Mouse (Mus musculus) forebrain, postnatal 0 days (tissue): ENCODE measurements around the gene Gna14. TPM values are rescaled to one million over a fixed set of nuclear protein-coding genes. Genes with fewer than 3 reads are reported as not detected.

Experiments
- ATAC-seq: fragments of 200-750 bp; cut with Nextera tagmentation; 2 replicates; pipeline ENCODE4 v1.8.0; 2017; ENCODE audit warnings: mild to moderate bottlenecking, moderate library complexity
- DNase-seq: peaks from one replicate; pipeline ENCODE4 v3.0.0-alpha.2; 2015
- H3K27ac ChIP-seq: fragments of 300-500 bp; sonication (generic); 2 replicates; pipeline ENCODE4 v1.5.1; 2014; ENCODE audit warnings: low read depth, mild to moderate bottlenecking, antibody characterized with exemption, low read length, moderate library complexity, mixed read lengths
- H3K27me3 ChIP-seq: fragments of 300-500 bp; sonication (generic); 2 replicates; pipeline ENCODE4 v1.6.1; 2014; ENCODE audit warnings: mild to moderate bottlenecking, low read length, mixed read lengths; ENCODE audit not compliant: insufficient read depth
- H3K36me3 ChIP-seq: fragments of 300-500 bp; sonication (generic); 2 replicates; pipeline ENCODE4 v1.6.1; 2014; ENCODE audit warnings: mild to moderate bottlenecking, moderate library complexity; ENCODE audit not compliant: insufficient read depth
- H3K4me1 ChIP-seq: fragments of 300-500 bp; sonication (generic); 2 replicates; pipeline ENCODE4 v1.6.1; 2014; ENCODE audit warnings: antibody characterized with exemption; ENCODE audit not compliant: insufficient read depth
- H3K4me2 ChIP-seq: fragments of 300-500 bp; sonication (generic); 2 replicates; pipeline ENCODE4 v1.6.1; 2014; ENCODE audit warnings: low read depth, mild to moderate bottlenecking, moderate library complexity
- H3K4me3 ChIP-seq: fragments of 300-500 bp; sonication (generic); 2 replicates; pipeline ENCODE4 v1.5.1; 2014; ENCODE audit warnings: low read depth, low read length, mixed read lengths
- H3K9ac ChIP-seq: fragments of 300-500 bp; sonication (generic); 2 replicates; pipeline ENCODE4 v1.6.1; 2014; ENCODE audit warnings: mild to moderate bottlenecking
- H3K9me3 ChIP-seq: fragments of 300-500 bp; sonication (generic); 2 replicates; pipeline ENCODE4 v1.6.1; 2016; ENCODE audit warnings: low read length
- CTCF ChIP-seq: sonication (generic); IDR thresholded peaks from 2 replicates; pipeline ENCODE4 v1.5.1; 2016; ENCODE audit warnings: antibody characterized with exemption, control low read depth, low read depth
- WGBS: fragments of 180-500 bp; shearing (Covaris S2); extraction: QIAGEN DNeasy Blood & Tissue Kit; methylation state at CpG from one replicate; pipeline ENCODE4 v1.1.7; 2014; 5-methylcytosine and 5-hydroxymethylcytosine counted together
- polyA plus RNA-seq: library from polyadenylated mRNA; unstranded; fragments of >200 nt; fragmentation: Nextera tagmentation; extraction: Ambion mirVana; gene quantifications from 2 replicates; pipeline ENCODE4 v1.2.1, GENCODE M21; 2015
- total RNA-seq: library from RNA; depleted of rRNA; stranded (reverse); fragments of >200 nt; gene quantifications from 2 replicates; pipeline ENCODE4 v1.2.3, GENCODE M21; 2014

Gene Gna14
- total and polyA plus RNA-seq, 2 experiments from 2014 or later, result 0.56 to 0.62 TPM

- no peaks in the 10 kb centered on the region for H3K36me3 ChIP-seq
- WGBS, result 63% methylated on average over 4 of the region's 4 CpGs
- H3K9ac ChIP-seq, result no peak overlapping the region
- H3K4me2 ChIP-seq, result no peak overlapping the region
- DNase-seq, result no peak
- H3K4me3 ChIP-seq, result no peak overlapping the region
- peaks cover 18% of the 10 kb centered on the region for H3K27me3 ChIP-seq
- no peaks in the 10 kb centered on the region for H3K9me3 ChIP-seq
- 0 out of 2 replicates have a peak, but pooled peaks cover 8% of the 10 kb centered on the region for H3K4me1 ChIP-seq
- no peak for TF ChIP-seq CTCF
- H3K27ac ChIP-seq, result no peak overlapping the region
- no peak for ATAC-seq
These were observed 3.7 kb downstream of the Gna14 start for GRCm38 (mm10) chr19:16439278-16439677.

GRCm38 (mm10) chr19:16439834-16440233 is 4.3 kb downstream of the Gna14 start:
- H3K4me3 ChIP-seq, result no peak overlapping the region
- no peak for ATAC-seq
- H3K27ac ChIP-seq, result no peak overlapping the region
- 67% methylated on average over 13 of the region's 13 CpGs for whole genome bisulfite sequencing
- 0 out of 2 replicates have a peak, but pooled peaks cover 8% of the 10 kb centered on the region for H3K4me1 ChIP-seq
- H3K9me3 ChIP-seq, result no peaks in the 10 kb centered on the region
- H3K36me3 ChIP-seq, result no peaks in the 10 kb centered on the region
- peaks cover 18% of the 10 kb centered on the region for H3K27me3 ChIP-seq
- no peak overlapping the region for H3K9ac ChIP-seq
- H3K4me2 ChIP-seq, result no peak overlapping the region
- no peak for DNase-seq
- no peak for TF ChIP-seq CTCF

- H3K4me3 ChIP-seq, result no peak overlapping the region
- no peak for TF ChIP-seq CTCF
These were observed 5.8 kb downstream of the Gna14 start for GRCm38 (mm10) chr19:16441329-16441728.

GRCm38 (mm10) chr19:16443335-16443734 is 7.8 kb downstream of the Gna14 start:
- Histone ChIP-seq H3K9ac (no peak overlapping the region), H3K4me1 (no peaks in the 10 kb centered on the region), H3K4me3 (no peak overlapping the region), H3K9me3 (no peaks in the 10 kb centered on the region), H3K4me2 (no peak overlapping the region), H3K27me3 (no peaks in the 10 kb centered on the region), H3K27ac (no peak overlapping the region), H3K36me3 (no peaks in the 10 kb centered on the region)
- no peak for DNase-seq
- TF ChIP-seq CTCF, result no peak
- no peak for ATAC-seq
- 90% methylated on average over 5 of the region's 5 CpGs for WGBS

More at GRCm38 (mm10) chr19:16441329-16441728, 5.8 kb downstream of the Gna14 start:
- ATAC-seq (no peak), DNase-seq (no peak)
- H3K27ac ChIP-seq, result no peak overlapping the region
- H3K4me1 ChIP-seq, result 0 out of 2 replicates have a peak, but pooled peaks cover under 1% of the 10 kb centered on the region
- 92% methylated on average over 6 of the region's 6 CpGs for WGBS
- no peak overlapping the region for H3K4me2 ChIP-seq
- H3K27me3 ChIP-seq, result peaks cover 3% of the 10 kb centered on the region; the same call in 1 of the 2 replicates
- no peaks in the 10 kb centered on the region for H3K9me3 ChIP-seq
- H3K36me3 ChIP-seq, result no peaks in the 10 kb centered on the region
- H3K9ac ChIP-seq, result no peak overlapping the region

GRCm38 (mm10) chr19:16446612-16447011 is 11.1 kb downstream of the Gna14 start:
- Histone ChIP-seq H3K9ac (no peak overlapping the region), H3K9me3 (no peaks in the 10 kb centered on the region), H3K4me3 (no peak overlapping the region), H3K4me1 (no peaks in the 10 kb centered on the region), H3K27ac (no peak overlapping the region), H3K4me2 (no peak overlapping the region), H3K27me3 (no peaks in the 10 kb centered on the region), H3K36me3 (no peaks in the 10 kb centered on the region)
- 77% methylated on average over 6 of the region's 6 CpGs for WGBS
- DNase-seq (peak; percentile 21), ATAC-seq (peak; percentile 66)
- no peak for TF ChIP-seq CTCF

GRCm38 (mm10) chr19:16447832-16448621 is 12.5 kb downstream of the Gna14 start:
- WGBS, result 79% methylated on average over 6 of the region's 6 CpGs
- H3K4me3 ChIP-seq, result no peak overlapping the region
- no peaks in the 10 kb centered on the region for H3K9me3 ChIP-seq
- no peaks in the 10 kb centered on the region for H3K36me3 ChIP-seq
- H3K4me1 ChIP-seq, result no peaks in the 10 kb centered on the region
- no peak for TF ChIP-seq CTCF
- DNase-seq (no peak), ATAC-seq (no peak)
- no peak overlapping the region for H3K4me2 ChIP-seq
- no peak overlapping the region for H3K27ac ChIP-seq
- no peaks in the 10 kb centered on the region for H3K27me3 ChIP-seq
- H3K9ac ChIP-seq, result no peak overlapping the region

- DNase-seq, result no peak
- WGBS, result 81% methylated on average over 5 of the region's 5 CpGs
- no peaks in the 10 kb centered on the region for H3K4me1 ChIP-seq
- H3K4me3 ChIP-seq, result no peak overlapping the region
- no peak overlapping the region for H3K4me2 ChIP-seq
- H3K27ac ChIP-seq, result no peak overlapping the region
- H3K9me3 ChIP-seq, result no peaks in the 10 kb centered on the region
- no peak overlapping the region for H3K9ac ChIP-seq
- no peaks in the 10 kb centered on the region for H3K36me3 ChIP-seq
- TF ChIP-seq CTCF, result no peak
- no peaks in the 10 kb centered on the region for H3K27me3 ChIP-seq
- no peak for ATAC-seq
These were observed 13.2 kb downstream of the Gna14 start for GRCm38 (mm10) chr19:16448796-16449195.
